Mouse (Mus musculus) left cerebral cortex, postnatal 25 days (tissue): ENCODE measurements at regions not wholly inside any gene's neighbourhood (a gene's known extent, or its start where the extent isn't known, plus 50 kb on each side); places are given as distances from the start of the nearest gene placed in this dataset.
"Not testable (repeated sequence)": the region's sequence is repeated elsewhere in the genome, so short reads cannot be mapped to it uniquely, and the experiment has no call there.

Experiments
- DNase-seq, 2 experiments: peaks; one replicate each; pipeline ENCODE4 v3.0.0; 2022; ENCODE audit warnings: low spot score in 2 of 2, mixed read lengths in 1 of 2
- intact Hi-C: fragments of 180-260 bp; cut with DNase I; formaldehyde crosslinking; loops from one replicate; pipeline ENCODE4 v1.15.1; 2025

GRCm38 (mm10) chr17:79540038-79540437 lies 71.6 kb upstream of the Rmdn2 start:
- no peak for DNase-seq
- intact Hi-C loops: no loop called here

- no peak for DNase-seq
- intact Hi-C loops: no loop called here
These were observed 71.2 kb upstream of the Rmdn2 start for GRCm38 (mm10) chr17:79540511-79540910.

- peak in 1 of 2 experiments; percentile 39 for DNase-seq
- intact Hi-C loops: no loop called here
These were observed 67.6 kb upstream of the Rmdn2 start for GRCm38 (mm10) chr17:79543907-79544522.

GRCm38 (mm10) chr17:79545878-79546277 lies 65.8 kb upstream of the Rmdn2 start:
- intact Hi-C loops: no loop called here
- DNase-seq: no peak

GRCm38 (mm10) chr17:79547075-79547474 lies 64.6 kb upstream of the Rmdn2 start:
- no peak for DNase-seq
- intact Hi-C loops: no loop called here

- intact Hi-C loops: no loop called here
- no peak for DNase-seq
These were observed 64.1 kb upstream of the Rmdn2 start for GRCm38 (mm10) chr17:79547524-79547923.

GRCm38 (mm10) chr17:79550409-79550808 lies 61.3 kb upstream of the Rmdn2 start:
- intact Hi-C loops, DNase-seq: not testable (repeated sequence)

GRCm38 (mm10) chr17:79553850-79554249 lies 57.8 kb upstream of the Rmdn2 start:
- intact Hi-C loops: no loop called here
- DNase-seq: no peak

GRCm38 (mm10) chr17:79555593-79555992 lies 56.1 kb upstream of the Rmdn2 start:
- DNase-seq: no peak
- intact Hi-C loops: no loop called here
